Mouse (Mus musculus) mature B cell (primary cell): Measurements from ENCODE around the gene Impdh2.
"Not testable (repeated sequence)": the region's sequence is repeated elsewhere in the genome, so short reads cannot be mapped to it uniquely, and the experiment has no call there.

Source experiments
- in situ Hi-C: fragments of 300-500 bp; cut with MboI; formaldehyde crosslinking; loops from 2 replicates; pipeline ENCODE4 v1.14.3; 2019

Impdh2 gene

GRCm38 (mm10) chr9:108601986-108602385 is 41.9 kb downstream of the Impdh2 start:
- in situ Hi-C loops, result no loop called here

- in situ Hi-C loops, result not testable (repeated sequence)
Measured at GRCm38 (mm10) chr9:108607929-108608328, 47.8 kb downstream of the Impdh2 start.

GRCm38 (mm10) chr9:108608889-108609288 is 48.8 kb downstream of the Impdh2 start:
- in situ Hi-C loops, result no loop called here

DNA sequence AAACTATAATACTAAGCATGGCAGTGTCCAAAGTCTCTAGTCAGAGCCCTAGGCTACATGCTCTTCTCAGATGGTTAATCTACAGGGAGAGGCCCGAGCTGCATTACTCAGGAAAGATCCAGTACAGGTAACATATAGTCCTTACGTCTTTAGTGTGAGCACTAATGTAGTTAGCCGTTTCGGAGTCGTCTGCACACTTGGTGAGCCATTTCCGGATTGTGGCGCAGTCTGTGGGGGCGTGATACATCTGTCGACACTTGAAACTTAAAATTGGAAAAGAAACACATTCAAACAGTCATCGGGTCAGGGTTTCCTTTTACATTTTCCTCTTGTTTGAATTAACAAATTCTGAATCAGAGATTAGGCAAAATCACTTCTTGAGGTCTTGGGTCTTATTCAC is 51.4 kb downstream of the Impdh2 start:
- in situ Hi-C loops, result no loop called here
